Mouse (Mus musculus) stomach, postnatal 0 days (tissue): ENCODE data around the gene Gm28230. TPM values are rescaled to one million over a fixed set of nuclear protein-coding genes. Genes with fewer than 3 reads are reported as not detected.

Experiments
- ATAC-seq: fragments of 200-750 bp; cut with Nextera tagmentation; 2 replicates; pipeline ENCODE4 v1.8.0; 2017; ENCODE audit not compliant: low FRiP score, low TSS enrichment
- DNase-seq: peaks from one replicate; pipeline ENCODE4 v3.0.0-alpha.2; 2016; ENCODE audit warnings: low spot score
- H3K27ac ChIP-seq: fragments of 300-500 bp; sonication (generic); replicated peaks from 2 replicates; pipeline ENCODE4 v1.5.1; 2014; ENCODE audit warnings: mild to moderate bottlenecking, control low read depth
- H3K27me3 ChIP-seq: fragments of 300-500 bp; sonication (generic); 2 replicates; pipeline ENCODE4 v1.6.1; 2014; ENCODE audit warnings: low read length; ENCODE audit not compliant: control insufficient read depth, insufficient read depth
- H3K36me3 ChIP-seq: fragments of 300-500 bp; sonication (generic); 2 replicates; pipeline ENCODE4 v1.6.1; 2014; ENCODE audit warnings: low read length, mixed read lengths; ENCODE audit not compliant: control insufficient read depth, insufficient read depth
- H3K4me1 ChIP-seq: fragments of 300-500 bp; sonication (generic); replicated peaks from 2 replicates; pipeline ENCODE4 v1.6.1; 2014; ENCODE audit warnings: antibody characterized with exemption; ENCODE audit not compliant: control insufficient read depth, insufficient read depth
- H3K4me2 ChIP-seq: fragments of 300-500 bp; sonication (generic); replicated peaks from 2 replicates; pipeline ENCODE4 v1.6.1; 2014; ENCODE audit warnings: low read depth, mild to moderate bottlenecking, control low read depth, moderate library complexity
- H3K4me3 ChIP-seq: fragments of 300-500 bp; sonication (generic); 2 replicates; pipeline ENCODE4 v1.5.1; 2014; ENCODE audit warnings: low read depth, low read length, control low read depth
- H3K9ac ChIP-seq: fragments of 300-500 bp; sonication (generic); 2 replicates; pipeline ENCODE4 v1.6.1; 2014; ENCODE audit warnings: mild to moderate bottlenecking, low read length, control low read depth, mixed read lengths
- H3K9me3 ChIP-seq: fragments of 300-500 bp; sonication (generic); 2 replicates; pipeline ENCODE4 v1.6.1; 2016; ENCODE audit warnings: low read length; ENCODE audit not compliant: control insufficient read depth
- CTCF ChIP-seq: IDR thresholded peaks from 2 replicates; pipeline ENCODE4 v1.5.1; 2016; ENCODE audit warnings: antibody characterized with exemption, low read depth, mild to moderate bottlenecking, moderate library complexity
- EP300 ChIP-seq: optimal IDR thresholded peaks from 2 replicates; pipeline ENCODE3; 2016; ENCODE audit warnings: antibody characterized with exemption
- WGBS: fragments of 180-500 bp; shearing (Covaris S2); extraction: QIAGEN DNeasy Blood & Tissue Kit; methylation state at CpG from one replicate; pipeline ENCODE4 v1.1.7; 2014; 5-methylcytosine and 5-hydroxymethylcytosine counted together
- polyA plus RNA-seq: library from polyadenylated mRNA; unstranded; fragments of >200 nt; fragmentation: Nextera tagmentation; extraction: Ambion mirVana; gene quantifications from 2 replicates; pipeline ENCODE4 v1.2.1, GENCODE M21; 2015

Gene Gm28230
- polyA plus RNA-seq, 1 experiment from 2014 or later: not detected

DNA sequence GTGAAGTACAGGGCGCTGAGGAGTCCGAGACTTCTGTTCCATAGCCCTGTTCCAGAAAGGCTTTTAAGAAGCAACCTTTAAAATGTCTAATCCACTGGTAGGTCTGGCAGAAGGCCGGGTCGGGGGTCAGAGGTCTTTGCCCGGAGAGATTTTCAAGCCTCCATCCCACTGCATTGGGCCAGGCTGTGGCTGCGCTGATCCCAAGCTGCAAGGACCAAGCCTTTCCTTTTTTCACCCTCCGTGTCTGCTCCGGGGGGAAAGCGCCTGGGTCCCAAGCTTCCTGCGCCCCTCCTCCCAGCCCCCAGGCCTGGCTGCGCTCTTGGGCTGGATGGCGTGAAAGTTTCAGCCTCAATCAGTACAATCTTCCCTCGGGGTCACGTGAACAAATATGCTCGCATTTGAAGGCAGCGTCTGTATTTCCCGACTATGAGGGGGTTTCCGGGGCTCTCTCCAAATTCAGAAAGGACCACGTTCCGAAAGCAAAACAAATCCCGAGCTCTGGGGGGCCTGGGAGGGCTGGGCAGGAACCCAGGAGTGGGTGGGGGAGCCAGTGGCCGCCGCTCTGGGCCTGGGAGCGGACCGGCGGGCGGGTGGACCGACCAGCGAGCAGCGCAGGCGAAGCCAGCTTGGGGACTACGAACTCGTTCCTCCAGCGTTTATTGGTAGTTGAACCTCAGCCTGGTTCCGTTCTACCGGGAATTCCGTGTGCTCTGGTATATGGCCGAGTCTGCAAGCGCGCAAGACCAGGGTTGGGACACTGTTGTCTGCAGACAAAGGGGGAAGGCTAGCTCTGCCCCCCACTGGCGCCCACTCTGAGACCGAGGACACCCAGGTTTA lies 9.5 kb downstream of the Gm28230 start:
- Histone ChIP-seq H3K9me3 (no peaks in the 10 kb centered on the region), H3K27me3 (peaks cover 37% of the 10 kb centered on the region), H3K27ac (no peak overlapping the region), H3K4me1 (no peaks in the 10 kb centered on the region), H3K36me3 (no peaks in the 10 kb centered on the region), H3K4me3 (peak overlapping the region; percentile 23), H3K4me2 (peak overlapping the region; percentile 37), H3K9ac (no peak overlapping the region)
- 4% methylated on average over 41 of the region's 42 CpGs for WGBS
- TF ChIP-seq CTCF (no peak), EP300 (no peak)
- DNase-seq: no peak
- ATAC-seq: no peak

GRCm38 (mm10) chr2:74736688-74737577 lies 10.4 kb downstream of the Gm28230 start:
- WGBS: 7% methylated on average over 15 of the region's 15 CpGs
- H3K4me2 ChIP-seq: no peak overlapping the region
- H3K27ac ChIP-seq: no peak overlapping the region
- no peak for DNase-seq
- H3K4me1 ChIP-seq: no peaks in the 10 kb centered on the region
- no peaks in the 10 kb centered on the region for H3K36me3 ChIP-seq
- peaks cover 35% of the 10 kb centered on the region for H3K27me3 ChIP-seq
- no peak overlapping the region for H3K9ac ChIP-seq
- H3K9me3 ChIP-seq: no peaks in the 10 kb centered on the region
- no peak for ATAC-seq
- 0 out of 2 replicates have a peak overlapping the region, but pooled peaks have one; percentile 23 for H3K4me3 ChIP-seq
- TF ChIP-seq CTCF: no peak
- TF ChIP-seq EP300: no peak

DNA sequence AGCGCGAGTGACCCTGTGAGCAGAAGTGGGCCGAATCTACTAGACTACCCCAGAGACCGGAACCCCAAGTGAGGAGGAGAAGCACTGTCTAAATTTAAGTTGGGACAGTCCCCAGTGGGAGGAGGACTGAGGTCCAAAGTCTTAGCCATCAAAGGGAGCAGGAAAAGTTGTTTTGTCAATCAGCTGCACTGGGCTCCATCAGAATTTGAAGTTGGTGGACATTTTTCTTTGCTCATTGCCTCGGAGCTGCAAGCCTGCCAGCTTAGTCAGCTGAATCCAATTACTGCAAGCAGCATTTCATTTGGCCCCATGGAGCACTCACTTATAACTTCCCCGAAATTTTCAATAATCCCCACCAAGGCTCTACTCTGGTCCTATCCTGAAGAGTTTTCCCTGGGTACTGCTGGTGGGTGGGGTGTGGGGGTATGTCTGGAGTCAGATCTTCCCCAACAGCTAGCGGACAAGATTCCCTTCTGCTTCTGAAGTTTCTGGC lies 11.1 kb downstream of the Gm28230 start:
- Histone ChIP-seq H3K27me3 (peaks cover 33% of the 10 kb centered on the region), H3K4me3 (no peak overlapping the region), H3K9me3 (no peaks in the 10 kb centered on the region), H3K4me1 (no peaks in the 10 kb centered on the region), H3K4me2 (no peak overlapping the region), H3K27ac (no peak overlapping the region), H3K9ac (no peak overlapping the region), H3K36me3 (no peaks in the 10 kb centered on the region)
- ATAC-seq: no peak
- no peak for TF ChIP-seq CTCF
- TF ChIP-seq EP300: no peak
- DNase-seq: no peak
- WGBS: 19% methylated on average over 7 of the region's 7 CpGs

DNA sequence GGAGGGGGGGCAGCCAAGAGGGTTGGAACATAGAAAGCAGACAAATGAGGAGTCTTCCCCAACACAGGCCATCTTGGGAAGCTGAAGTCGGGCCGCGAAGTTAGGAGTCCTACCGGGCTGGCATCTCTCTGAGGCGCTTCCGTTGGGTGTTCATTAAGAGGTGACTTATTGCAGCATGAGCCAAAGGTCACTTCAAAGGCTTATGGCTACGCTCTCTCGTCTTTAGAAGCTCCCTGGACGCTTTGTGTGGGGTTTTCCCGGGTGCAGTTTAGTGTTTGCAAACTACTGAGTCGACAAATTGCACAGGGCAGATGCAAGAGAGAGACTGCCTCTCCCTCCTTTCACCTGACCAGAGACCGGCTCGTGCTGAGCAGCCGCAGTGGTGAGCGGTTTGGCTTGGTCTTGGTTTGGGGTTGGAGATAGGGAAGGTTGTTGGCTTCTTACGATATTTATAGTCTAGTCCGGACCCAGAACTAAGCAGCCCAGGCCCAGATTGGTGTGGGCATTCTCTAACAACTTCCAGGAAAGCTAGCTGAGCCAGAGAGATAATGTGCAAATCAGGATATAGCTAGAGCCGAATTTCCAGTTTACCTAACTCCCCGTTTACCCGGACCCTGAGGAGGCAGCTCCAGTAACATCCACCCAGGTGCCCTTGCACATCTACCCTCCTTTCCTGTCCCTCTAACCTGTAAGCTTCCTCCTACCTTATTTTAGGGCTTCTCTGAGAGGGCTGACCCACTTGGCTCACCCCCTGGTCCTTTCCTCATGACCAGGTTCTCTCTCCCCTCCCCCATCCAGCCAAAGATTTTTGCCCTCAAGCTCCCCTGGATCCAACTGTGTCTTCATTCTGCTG lies 12.3 kb downstream of the Gm28230 start:
- DNase-seq: no peak
- Histone ChIP-seq H3K36me3 (no peaks in the 10 kb centered on the region), H3K4me3 (no peak overlapping the region), H3K27ac (no peak overlapping the region), H3K27me3 (peaks cover 30% of the 10 kb centered on the region), H3K9me3 (no peaks in the 10 kb centered on the region), H3K4me2 (no peak overlapping the region), H3K9ac (no peak overlapping the region), H3K4me1 (no peaks in the 10 kb centered on the region)
- TF ChIP-seq CTCF (no peak), EP300 (no peak)
- no peak for ATAC-seq
- WGBS: 5% methylated on average over 20 of the region's 20 CpGs

DNA sequence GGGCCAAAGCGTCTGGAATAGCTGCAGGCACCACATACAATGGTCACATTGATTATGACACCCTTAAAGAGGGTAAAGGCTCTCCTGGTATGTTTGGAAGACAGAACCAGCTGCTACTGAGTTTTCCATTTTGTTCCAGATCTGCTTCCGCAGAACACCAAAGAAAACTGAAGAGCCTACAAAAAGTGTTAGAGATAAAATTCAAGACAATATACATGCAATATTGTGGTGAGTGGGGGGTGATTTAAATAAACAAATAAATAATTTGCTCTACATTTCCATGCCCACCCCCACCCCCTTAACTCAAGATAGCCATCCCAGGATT lies 12.9 kb downstream of the Gm28230 start:
- H3K27ac ChIP-seq: no peak overlapping the region
- no peaks in the 10 kb centered on the region for H3K36me3 ChIP-seq
- no peak for DNase-seq
- no peak overlapping the region for H3K4me2 ChIP-seq
- H3K4me1 ChIP-seq: no peaks in the 10 kb centered on the region
- peaks cover 34% of the 10 kb centered on the region for H3K27me3 ChIP-seq
- WGBS: 17% methylated on average over 2 of the region's 2 CpGs
- TF ChIP-seq EP300: no peak
- no peak for TF ChIP-seq CTCF
- no peak for ATAC-seq
- H3K4me3 ChIP-seq: no peak overlapping the region
- no peak overlapping the region for H3K9ac ChIP-seq
- no peaks in the 10 kb centered on the region for H3K9me3 ChIP-seq
